Comparison of ENCODE assay signal across 15 mouse cellular contexts in the genomic region with DNA sequence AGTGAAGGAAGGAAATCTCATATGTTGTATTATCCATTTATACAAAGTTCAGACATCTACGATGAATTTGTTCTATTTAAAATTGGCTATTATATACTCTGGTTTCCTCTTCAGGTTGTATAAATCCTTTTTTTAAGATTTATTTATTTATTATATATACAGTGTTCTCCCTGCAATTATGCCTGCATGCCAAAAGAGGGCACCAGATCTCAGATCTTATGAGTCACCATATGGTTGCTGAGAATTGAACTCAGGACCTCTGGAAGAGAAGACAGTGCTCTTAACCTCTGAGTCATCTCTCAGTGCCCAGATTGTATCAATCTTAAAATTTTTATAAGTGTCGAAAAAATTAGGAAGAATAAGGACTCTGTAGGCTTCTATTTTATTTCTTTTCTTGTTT. TPM values are rescaled to one million over a fixed set of nuclear protein-coding genes. Genes with fewer than 3 reads are reported as not detected.
DNase-seq lines count a peak whose midpoint lies in the region; ATAC-seq and TF ChIP-seq lines count a peak whose summit lies in the region.
"Had no signal": no experiment of that assay in that cellular context is flagged by ENCODE, and none has a peak within 500 bp of the region (broad histone marks: within the 10 kb centered on the region; RNA-seq: fewer than 3 reads in every experiment).

No protein-coding gene starts in this region.

- in situ Hi-C loops in Patski (cut with MboI; ENCODE audit: low pct_unique_long_range_greater_than_20kb) = no loop called here

- H3K4me2 ChIP-seq in intestine, postnatal 0 days (replicated peaks; ENCODE audit: low read depth) = no peak overlapping the region
- H3K4me2 ChIP-seq in intestine, embryonic 16.5 days (ENCODE audit: low read depth, low read length) = no peak overlapping the region
- H3K4me2 ChIP-seq: embryonic facial prominence, embryonic 13.5 days; hindbrain, embryonic 12.5 days; limb, embryonic 12.5 days; neural tube, embryonic 13.5 days had no signal

- ATAC-seq in intestine, postnatal 0 days = no peak
- ATAC-seq in intestine, embryonic 16.5 days = no peak
- no peak for ATAC-seq in Patski
- ATAC-seq: activated CD4-positive, CD25-positive, alpha-beta regulatory T cell, adult 4 months; forebrain, postnatal 0 days had no signal

- no peak overlapping the region for H3K9ac ChIP-seq in intestine, postnatal 0 days (ENCODE audit: low read depth, low read length)
- H3K9ac ChIP-seq in intestine, embryonic 16.5 days (ENCODE audit: low read depth, low read length) = no peak overlapping the region
- H3K9ac ChIP-seq: embryonic facial prominence, embryonic 13.5 days; forebrain, postnatal 0 days; hindbrain, embryonic 12.5 days; limb, embryonic 12.5 days; neural tube, embryonic 13.5 days had no signal

- H3K4me1 ChIP-seq in intestine, postnatal 0 days (replicated peaks; ENCODE audit: control insufficient read depth, insufficient read depth, low read length) = no peaks in the 10 kb centered on the region
- H3K4me1 ChIP-seq in intestine, embryonic 16.5 days (ENCODE audit: control insufficient read depth, insufficient read depth, low read length) = no peaks in the 10 kb centered on the region
- H3K4me1 ChIP-seq: embryonic facial prominence, embryonic 13.5 days; hindbrain, embryonic 12.5 days; limb, embryonic 12.5 days; megakaryocyte, embryonic 14.5 days; neural tube, embryonic 13.5 days had no signal

- POLR2A ChIA-PET in Patski (lab: Charles Lee) = no interaction called here

- CTCF ChIA-PET in Patski (lab: Charles Lee) = no interaction called here

- H3K4me3 ChIP-seq in intestine, postnatal 0 days (ENCODE audit: low read depth, low read length) = no peak overlapping the region
- no peak overlapping the region for H3K4me3 ChIP-seq in intestine, embryonic 16.5 days (ENCODE audit: low read length)
- H3K4me3 ChIP-seq: embryonic facial prominence, embryonic 13.5 days; hindbrain, embryonic 12.5 days; limb, embryonic 12.5 days; megakaryocyte, embryonic 14.5 days; neural tube, embryonic 13.5 days had no signal

- H3K27me3 ChIP-seq in intestine, postnatal 0 days (replicated peaks; ENCODE audit: control insufficient read depth, insufficient read depth, low read length) = no peaks in the 10 kb centered on the region
- no peaks in the 10 kb centered on the region for H3K27me3 ChIP-seq in intestine, embryonic 16.5 days (replicated peaks; ENCODE audit: control insufficient read depth, insufficient read depth, low read length)
- no peaks in the 10 kb centered on the region for H3K27me3 ChIP-seq in Patski
- H3K27me3 ChIP-seq: embryonic facial prominence, embryonic 13.5 days; hindbrain, embryonic 12.5 days; limb, embryonic 12.5 days; megakaryocyte, embryonic 14.5 days; neural tube, embryonic 13.5 days had no signal

- peak; percentile 10 for DNase-seq in thymus, postnatal 0 days (ENCODE audit: low spot score)
- DNase-seq in thymus, adult 18-20 months = no peak
- DNase-seq in Patski (ENCODE audit: low read depth, low spot score) = no peak
- DNase-seq in urinary bladder, postnatal 4 days (ENCODE audit: low spot score in 2 of 2) = no peak
- no peak for DNase-seq in frontal cortex, postnatal 36 days (ENCODE audit: low spot score in 2 of 2)
- DNase-seq: forebrain, postnatal 0 days had no signal

- 85% methylated on average over 2 of the region's 2 CpGs for whole genome bisulfite sequencing in intestine, postnatal 0 days
- WGBS in intestine, embryonic 16.5 days = 90% methylated on average over 2 of the region's 2 CpGs

- H3K36me3 ChIP-seq in intestine, postnatal 0 days (ENCODE audit: control insufficient read depth, insufficient read depth) = no peaks in the 10 kb centered on the region
- no peaks in the 10 kb centered on the region for H3K36me3 ChIP-seq in intestine, embryonic 16.5 days (ENCODE audit: control insufficient read depth, insufficient read depth, low read length)

- H3K9me3 ChIP-seq in intestine, postnatal 0 days (ENCODE audit: control insufficient read depth) = no peaks in the 10 kb centered on the region
- H3K9me3 ChIP-seq in intestine, embryonic 16.5 days (ENCODE audit: control insufficient read depth, low read length) = no peaks in the 10 kb centered on the region
- H3K9me3 ChIP-seq: embryonic facial prominence, embryonic 13.5 days; hindbrain, embryonic 12.5 days; limb, embryonic 12.5 days; megakaryocyte, embryonic 14.5 days; neural tube, embryonic 13.5 days had no signal

- H3K27ac ChIP-seq in intestine, postnatal 0 days (ENCODE audit: low read depth, low read length) = no peak overlapping the region
- H3K27ac ChIP-seq in intestine, embryonic 16.5 days (ENCODE audit: low read length) = no peak overlapping the region
- H3K27ac ChIP-seq: embryonic facial prominence, embryonic 13.5 days; hindbrain, embryonic 12.5 days; limb, embryonic 12.5 days; neural tube, embryonic 13.5 days had no signal

- TF ChIP-seq CTCF in intestine, postnatal 0 days (IDR thresholded peaks at IDR 0.05; ENCODE audit: low read depth) = peak; percentile 46
- peak; percentile 42 for TF ChIP-seq CTCF in Patski (IDR thresholded peaks at IDR 0.05)

RNA-seq across cellular contexts. Expression of gene Nat8f7, which starts 59.8 kb away (rescaled TPM):
- 0.38 and 0.40 TPM in 2 replicates for polyA plus RNA-seq in intestine, postnatal 0 days (2015; fragmentation: Nextera tagmentation; extraction: Ambion mirVana)
- polyA plus RNA-seq in intestine, embryonic 16.5 days (2015; fragmentation: Nextera tagmentation; extraction: Ambion mirVana) = 0.21 TPM in 1 of 2 replicates, not detected in the other
- not detected in 2 replicates for polyA plus RNA-seq in thymus, postnatal 0 days (2015; fragmentation: Nextera tagmentation; extraction: Ambion mirVana)
- 0.24 TPM for polyA plus RNA-seq in Patski (2021)
- polyA plus RNA-seq: activated CD4-positive, CD25-positive, alpha-beta regulatory T cell, adult 4 months; embryonic facial prominence, embryonic 13.5 days; hindbrain, embryonic 12.5 days; limb, embryonic 12.5 days; neural tube, embryonic 13.5 days; stomach, embryonic 16.5 days had no signal
